Mouse (Mus musculus) C2C12 (cell line): ENCODE measurements around the gene Srxn1.

ENCODE experiments used
- CTCF ChIP-seq: IDR thresholded peaks from one replicate; pipeline ENCODE4 v1.5.1; 2011; ENCODE audit not compliant: control insufficient read depth, insufficient read depth, insufficient read length
- USF1 ChIP-seq: IDR thresholded peaks from one replicate; pipeline ENCODE4 v1.6.1; 2011; ENCODE audit warnings: low read depth, mild to moderate bottlenecking, control low read depth, moderate library complexity

DNA sequence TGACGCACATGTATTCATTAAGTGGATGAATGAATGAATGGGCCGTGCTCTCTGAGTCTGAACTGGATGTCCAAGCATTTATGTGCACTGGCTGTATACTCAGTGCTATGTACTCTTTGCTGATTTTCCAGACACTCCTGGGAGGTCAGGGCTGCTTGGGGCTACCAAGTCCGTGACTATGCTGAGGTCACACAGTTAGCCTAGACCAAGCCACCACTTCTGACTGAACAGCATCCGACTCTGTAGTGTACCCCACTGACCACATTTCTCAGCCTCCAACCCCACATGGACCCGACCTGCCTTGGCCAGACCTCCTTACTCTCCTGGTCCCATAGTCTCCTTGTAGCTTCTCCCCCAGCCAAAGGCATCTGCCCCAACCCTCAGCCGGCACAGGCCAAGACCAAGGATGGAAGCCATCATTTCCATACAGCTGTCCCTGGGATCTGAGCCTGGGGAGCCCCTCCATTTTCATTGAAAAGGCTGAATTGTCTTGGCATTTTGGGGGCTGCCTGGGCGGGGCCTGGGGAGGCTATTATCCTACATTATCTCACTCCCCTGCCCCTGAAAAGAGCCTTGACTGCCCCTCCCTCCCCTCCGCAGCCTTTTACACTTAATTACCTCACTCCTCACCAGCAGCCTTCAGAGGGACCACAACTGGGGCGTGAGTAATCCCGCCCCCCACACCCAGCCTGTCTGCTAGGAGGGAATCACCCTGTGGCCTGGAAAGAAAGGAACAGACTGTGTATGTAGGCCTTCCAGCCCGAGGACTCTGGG, 36.5 kb upstream of the Srxn1 start:
- TF ChIP-seq CTCF (no peak), USF1 (no peak)
